Mouse (Mus musculus): ENCODE measurements around the gene Cap1. TPM values are rescaled to one million over a fixed set of nuclear protein-coding genes. Genes with fewer than 3 reads are reported as not detected.
A peak's percentile ranks its signal among the peaks of the same experiment; 100 is the strongest.

The Cap1 gene
- polyA plus RNA-seq, 1 experiment from 2014 or later = 70.2 TPM

- H3K27me3 ChIP-seq (replicated peaks; ENCODE audit: control insufficient read depth, insufficient read depth, low read length) = no peaks in the 10 kb centered on the region
- H3K4me3 ChIP-seq (ENCODE audit: low read depth, low read length) = no peak overlapping the region
- H3K36me3 ChIP-seq (ENCODE audit: control insufficient read depth, insufficient read depth, low read length) = no peaks in the 10 kb centered on the region
- H3K4me1 ChIP-seq (ENCODE audit: control insufficient read depth, insufficient read depth, low read length) = no peaks in the 10 kb centered on the region
- no peak overlapping the region for H3K27ac ChIP-seq (replicated peaks; ENCODE audit: low read depth, low read length)
- no peak overlapping the region for H3K9ac ChIP-seq (ENCODE audit: low read depth, low read length)
- H3K4me2 ChIP-seq (ENCODE audit: low read depth, low read length) = no peak overlapping the region
- 0 out of 2 replicates have a peak, but pooled peaks cover 4% of the 10 kb centered on the region for H3K9me3 ChIP-seq (ENCODE audit: control insufficient read depth, low read length)
- 92% methylated on average over 4 of the region's 4 CpGs for WGBS
- no peak for ATAC-seq (ENCODE audit: low read depth)
- DNase-seq (ENCODE audit: low spot score) = no peak
Measured at GRCm38 (mm10) chr4:122915985-122916384, 30.1 kb upstream of the Cap1 start.

- Histone ChIP-seq H3K36me3 (ENCODE audit: control insufficient read depth, insufficient read depth, low read length) (no peaks in the 10 kb centered on the region), H3K9me3 (ENCODE audit: control insufficient read depth, low read length) (0 out of 2 replicates have a peak, but pooled peaks cover 4% of the 10 kb centered on the region), H3K27ac (replicated peaks; ENCODE audit: low read depth, low read length) (no peak overlapping the region), H3K4me2 (ENCODE audit: low read depth, low read length) (no peak overlapping the region), H3K4me1 (ENCODE audit: control insufficient read depth, insufficient read depth, low read length) (no peaks in the 10 kb centered on the region), H3K9ac (ENCODE audit: low read depth, low read length) (no peak overlapping the region), H3K4me3 (ENCODE audit: low read depth, low read length) (no peak overlapping the region), H3K27me3 (replicated peaks; ENCODE audit: control insufficient read depth, insufficient read depth, low read length) (no peaks in the 10 kb centered on the region)
- 65% methylated on average over 7 of the region's 7 CpGs for WGBS
- ATAC-seq (ENCODE audit: low read depth) (no peak), DNase-seq (ENCODE audit: low spot score) (no peak)
Measured at GRCm38 (mm10) chr4:122914186-122914585, 28.3 kb upstream of the Cap1 start.

GRCm38 (mm10) chr4:122912613-122913012, 26.8 kb upstream of the Cap1 start:
- WGBS = 71% methylated on average over 5 of the region's 5 CpGs
- Histone ChIP-seq H3K9me3 (ENCODE audit: control insufficient read depth, low read length) (peaks cover 8% of the 10 kb centered on the region), H3K27me3 (replicated peaks; ENCODE audit: control insufficient read depth, insufficient read depth, low read length) (no peaks in the 10 kb centered on the region), H3K9ac (ENCODE audit: low read depth, low read length) (no peak overlapping the region), H3K27ac (replicated peaks; ENCODE audit: low read depth, low read length) (no peak overlapping the region), H3K4me1 (ENCODE audit: control insufficient read depth, insufficient read depth, low read length) (no peaks in the 10 kb centered on the region), H3K36me3 (ENCODE audit: control insufficient read depth, insufficient read depth, low read length) (no peaks in the 10 kb centered on the region), H3K4me2 (ENCODE audit: low read depth, low read length) (no peak overlapping the region), H3K4me3 (ENCODE audit: low read depth, low read length) (no peak overlapping the region)
- DNase-seq (ENCODE audit: low spot score) (no peak), ATAC-seq (ENCODE audit: low read depth) (no peak)

GRCm38 (mm10) chr4:122910577-122910976, 24.7 kb upstream of the Cap1 start:
- no peak for ATAC-seq (ENCODE audit: low read depth)
- 47% methylated on average over 6 of the region's 6 CpGs for WGBS

GRCm38 (mm10) chr4:122909572-122910189, 23.8 kb upstream of the Cap1 start:
- Histone ChIP-seq H3K9me3 (ENCODE audit: control insufficient read depth, low read length) (peaks cover 10% of the 10 kb centered on the region), H3K4me1 (ENCODE audit: control insufficient read depth, insufficient read depth, low read length) (no peaks in the 10 kb centered on the region), H3K27me3 (replicated peaks; ENCODE audit: control insufficient read depth, insufficient read depth, low read length) (no peaks in the 10 kb centered on the region), H3K9ac (ENCODE audit: low read depth, low read length) (no peak overlapping the region), H3K36me3 (ENCODE audit: control insufficient read depth, insufficient read depth, low read length) (no peaks in the 10 kb centered on the region), H3K4me3 (ENCODE audit: low read depth, low read length) (no peak overlapping the region), H3K27ac (replicated peaks; ENCODE audit: low read depth, low read length) (no peak overlapping the region), H3K4me2 (ENCODE audit: low read depth, low read length) (no peak overlapping the region)
- DNase-seq (ENCODE audit: low spot score) (no peak), ATAC-seq (ENCODE audit: low read depth) (no peak)
- WGBS = 48% methylated on average over 12 of the region's 12 CpGs

More at GRCm38 (mm10) chr4:122910577-122910976, 24.7 kb upstream of the Cap1 start:
- Histone ChIP-seq H3K36me3 (ENCODE audit: control insufficient read depth, insufficient read depth, low read length) (no peaks in the 10 kb centered on the region), H3K27ac (replicated peaks; ENCODE audit: low read depth, low read length) (no peak overlapping the region), H3K4me1 (ENCODE audit: control insufficient read depth, insufficient read depth, low read length) (no peaks in the 10 kb centered on the region), H3K4me2 (ENCODE audit: low read depth, low read length) (no peak overlapping the region), H3K9ac (ENCODE audit: low read depth, low read length) (no peak overlapping the region), H3K27me3 (replicated peaks; ENCODE audit: control insufficient read depth, insufficient read depth, low read length) (no peaks in the 10 kb centered on the region), H3K4me3 (ENCODE audit: low read depth, low read length) (no peak overlapping the region), H3K9me3 (ENCODE audit: control insufficient read depth, low read length) (peaks cover 10% of the 10 kb centered on the region)
- DNase-seq (ENCODE audit: low spot score) = no peak

- Histone ChIP-seq H3K9ac (ENCODE audit: low read depth, low read length) (no peak overlapping the region), H3K4me3 (ENCODE audit: low read depth, low read length) (no peak overlapping the region), H3K27me3 (replicated peaks; ENCODE audit: control insufficient read depth, insufficient read depth, low read length) (no peaks in the 10 kb centered on the region), H3K4me1 (ENCODE audit: control insufficient read depth, insufficient read depth, low read length) (no peaks in the 10 kb centered on the region), H3K27ac (replicated peaks; ENCODE audit: low read depth, low read length) (no peak overlapping the region), H3K4me2 (ENCODE audit: low read depth, low read length) (no peak overlapping the region), H3K9me3 (ENCODE audit: control insufficient read depth, low read length) (peaks cover 6% of the 10 kb centered on the region), H3K36me3 (ENCODE audit: control insufficient read depth, insufficient read depth, low read length) (no peaks in the 10 kb centered on the region)
- 79% methylated on average over 10 of the region's 10 CpGs for WGBS
- no peak for DNase-seq (ENCODE audit: low spot score)
- no peak for ATAC-seq (ENCODE audit: low read depth)
Measured at GRCm38 (mm10) chr4:122905359-122905758, 19.5 kb upstream of the Cap1 start.

GRCm38 (mm10) chr4:122903709-122904108, 17.9 kb upstream of the Cap1 start:
- Histone ChIP-seq H3K4me3 (ENCODE audit: low read depth, low read length) (no peak overlapping the region), H3K9me3 (ENCODE audit: control insufficient read depth, low read length) (peaks cover 6% of the 10 kb centered on the region), H3K27ac (replicated peaks; ENCODE audit: low read depth, low read length) (no peak overlapping the region), H3K36me3 (ENCODE audit: control insufficient read depth, insufficient read depth, low read length) (no peaks in the 10 kb centered on the region), H3K4me1 (ENCODE audit: control insufficient read depth, insufficient read depth, low read length) (no peaks in the 10 kb centered on the region), H3K9ac (ENCODE audit: low read depth, low read length) (no peak overlapping the region), H3K4me2 (ENCODE audit: low read depth, low read length) (no peak overlapping the region), H3K27me3 (replicated peaks; ENCODE audit: control insufficient read depth, insufficient read depth, low read length) (no peaks in the 10 kb centered on the region)
- DNase-seq (ENCODE audit: low spot score) = no peak
- WGBS = 83% methylated on average over 3 of the region's 3 CpGs
- no peak for ATAC-seq (ENCODE audit: low read depth)

GRCm38 (mm10) chr4:122902156-122902555, 16.3 kb upstream of the Cap1 start:
- Histone ChIP-seq H3K27me3 (replicated peaks; ENCODE audit: control insufficient read depth, insufficient read depth, low read length) (no peaks in the 10 kb centered on the region), H3K9ac (ENCODE audit: low read depth, low read length) (no peak overlapping the region), H3K9me3 (ENCODE audit: control insufficient read depth, low read length) (no peaks in the 10 kb centered on the region), H3K4me1 (ENCODE audit: control insufficient read depth, insufficient read depth, low read length) (no peaks in the 10 kb centered on the region), H3K4me3 (ENCODE audit: low read depth, low read length) (no peak overlapping the region), H3K36me3 (ENCODE audit: control insufficient read depth, insufficient read depth, low read length) (no peaks in the 10 kb centered on the region), H3K4me2 (ENCODE audit: low read depth, low read length) (no peak overlapping the region), H3K27ac (replicated peaks; ENCODE audit: low read depth, low read length) (no peak overlapping the region)
- no peak for ATAC-seq (ENCODE audit: low read depth)
- 23% methylated on average over 6 of the region's 6 CpGs for WGBS
- DNase-seq (ENCODE audit: low spot score) = no peak

- no peaks in the 10 kb centered on the region for H3K9me3 ChIP-seq (ENCODE audit: control insufficient read depth, low read length)
- 13% methylated on average over 5 of the region's 5 CpGs for WGBS
- peak; percentile 86 for DNase-seq (ENCODE audit: low spot score)
- H3K4me2 ChIP-seq (ENCODE audit: low read depth, low read length) = no peak overlapping the region
- no peak for ATAC-seq (ENCODE audit: low read depth)
- no peak overlapping the region for H3K9ac ChIP-seq (ENCODE audit: low read depth, low read length)
- no peaks in the 10 kb centered on the region for H3K36me3 ChIP-seq (ENCODE audit: control insufficient read depth, insufficient read depth, low read length)
- H3K4me3 ChIP-seq (ENCODE audit: low read depth, low read length) = no peak overlapping the region
- H3K27ac ChIP-seq (replicated peaks; ENCODE audit: low read depth, low read length) = no peak overlapping the region
- no peaks in the 10 kb centered on the region for H3K27me3 ChIP-seq (replicated peaks; ENCODE audit: control insufficient read depth, insufficient read depth, low read length)
- no peaks in the 10 kb centered on the region for H3K4me1 ChIP-seq (ENCODE audit: control insufficient read depth, insufficient read depth, low read length)
Measured at GRCm38 (mm10) chr4:122898313-122898712, 12.5 kb upstream of the Cap1 start.

All from embryonic facial prominence, embryonic 14.5 days (tissue).